Mouse (Mus musculus) thymus, adult 2 months (tissue): ENCODE measurements around the gene Hoxa5.

Experiments used
- CTCF ChIP-seq: fragments of 200-500 bp; IDR thresholded peaks from 2 replicates; pipeline ENCODE4 v1.5.1; 2012; ENCODE audit warnings: mild to moderate bottlenecking, control low read depth, low read length, moderate library complexity, borderline replicate concordance; ENCODE audit not compliant: control insufficient read depth, poor library complexity, insufficient read depth; ENCODE audit errors: extremely low read depth
- POLR2A ChIP-seq: fragments of 200-500 bp; IDR thresholded peaks from 2 replicates; pipeline ENCODE4 v1.6.1; 2012; ENCODE audit warnings: mild to moderate bottlenecking, low read length, control low read depth, moderate library complexity; ENCODE audit not compliant: control insufficient read depth, poor library complexity, insufficient read depth; ENCODE audit errors: extremely low read depth

DNA sequence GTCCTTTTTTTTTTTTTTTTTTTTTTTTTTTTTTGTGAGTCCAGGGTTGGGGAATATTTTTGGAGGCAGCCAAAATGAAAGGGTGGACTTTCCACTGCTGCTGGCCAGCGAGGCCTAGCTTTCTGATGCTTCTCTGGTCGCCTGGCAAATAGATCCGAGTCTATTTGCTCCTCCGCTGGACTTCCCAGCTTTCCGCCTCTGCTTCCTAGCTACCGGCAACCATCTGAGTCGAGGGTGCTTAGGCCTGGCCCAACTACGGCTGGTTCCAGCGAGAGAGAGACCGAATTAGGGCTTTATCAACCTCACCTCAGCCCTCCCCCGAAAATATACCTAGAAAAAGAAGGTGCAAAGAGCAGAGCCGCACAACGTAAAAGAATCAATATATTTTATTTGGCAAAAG, 18.3 kb upstream of the Hoxa5 start:
- TF ChIP-seq CTCF (no peak), POLR2A (no peak)
